Mouse (Mus musculus) heart, adult 2 months (tissue): ENCODE data around the gene Gm42906. TPM values are rescaled to one million over a fixed set of nuclear protein-coding genes. Genes with fewer than 3 reads are reported as not detected.
A peak's percentile ranks its signal among the peaks of the same experiment; 100 is the strongest.

Source experiments
- DNase-seq, 2 experiments: peaks; one replicate each; pipeline ENCODE4 v3.0.0; 2021
- H3K27ac ChIP-seq: fragments of 200-600 bp; 2 replicates; pipeline ENCODE4 v1.8.1; 2022
- H3K27me3 ChIP-seq: fragments of 200-500 bp; 2 replicates; pipeline ENCODE4 v1.6.1; 2012; ENCODE audit warnings: mild to moderate bottlenecking, low read length, inconsistent platforms, mixed read lengths; ENCODE audit not compliant: control insufficient read depth, insufficient read depth
- H3K36me3 ChIP-seq: fragments of 200-500 bp; 2 replicates; pipeline ENCODE4 v1.6.1; 2012; ENCODE audit warnings: low read length, inconsistent platforms; ENCODE audit not compliant: control insufficient read depth, insufficient read depth
- H3K4me1 ChIP-seq: fragments of 200-500 bp; 2 replicates; pipeline ENCODE4 v1.6.1; 2011; ENCODE audit warnings: low read length; ENCODE audit not compliant: control insufficient read depth, insufficient read depth
- H3K4me3 ChIP-seq: fragments of 200-600 bp; 2 replicates; pipeline ENCODE4 v1.8.1; 2022
- H3K79me2 ChIP-seq: fragments of 200-500 bp; replicated peaks from 2 replicates; pipeline ENCODE4 v1.6.1; 2012; ENCODE audit warnings: mild to moderate bottlenecking, inconsistent platforms, low read length, moderate library complexity, mixed read lengths; ENCODE audit not compliant: control insufficient read depth, insufficient read depth
- H3K9ac ChIP-seq: fragments of 200-500 bp; 2 replicates; pipeline ENCODE4 v1.6.1; 2012; ENCODE audit warnings: low read depth, mild to moderate bottlenecking, control low read depth, inconsistent platforms, low read length, mixed read lengths
- CTCF ChIP-seq: fragments of 200-600 bp; IDR thresholded peaks from 2 replicates; pipeline ENCODE4 v1.8.1; 2022; ENCODE audit warnings: antibody characterized with exemption, mild to moderate bottlenecking, moderate library complexity
- EP300 ChIP-seq: fragments of 200-500 bp; IDR thresholded peaks from 2 replicates; pipeline ENCODE4 v1.6.1; 2011; ENCODE audit warnings: low read depth, low read length, control low read depth; ENCODE audit not compliant: insufficient read depth
- POLR2A ChIP-seq: fragments of 200-500 bp; IDR thresholded peaks from 2 replicates; pipeline ENCODE4 v1.6.1; 2011; ENCODE audit warnings: mild to moderate bottlenecking, low read depth, low read length, control low read depth; ENCODE audit not compliant: insufficient read depth
- WGBS: fragments of 180-500 bp; shearing (Covaris S2); methylation state at CpG from one replicate; pipeline ENCODE4 v1.1.7; 2018; 5-methylcytosine and 5-hydroxymethylcytosine counted together
- intact Hi-C: fragments of 180-260 bp; cut with DNase I; formaldehyde crosslinking; loops from one replicate; pipeline ENCODE4 v1.15.1; 2025
- polyA plus RNA-seq: library from polyadenylated mRNA; depleted of rRNA; stranded (reverse); fragments of >200 nt; gene quantifications from 2 replicates; pipeline ENCODE4 v1.2.3, GENCODE M21; 2012
- total RNA-seq, 2 experiments: library from RNA; stranded (reverse); gene quantifications; 2 replicates each; pipeline ENCODE4 v1.2.3; 2021

Gene Gm42906
- total and polyA plus RNA-seq, 3 experiments, result 2.9 TPM; not detected in 2

DNA sequence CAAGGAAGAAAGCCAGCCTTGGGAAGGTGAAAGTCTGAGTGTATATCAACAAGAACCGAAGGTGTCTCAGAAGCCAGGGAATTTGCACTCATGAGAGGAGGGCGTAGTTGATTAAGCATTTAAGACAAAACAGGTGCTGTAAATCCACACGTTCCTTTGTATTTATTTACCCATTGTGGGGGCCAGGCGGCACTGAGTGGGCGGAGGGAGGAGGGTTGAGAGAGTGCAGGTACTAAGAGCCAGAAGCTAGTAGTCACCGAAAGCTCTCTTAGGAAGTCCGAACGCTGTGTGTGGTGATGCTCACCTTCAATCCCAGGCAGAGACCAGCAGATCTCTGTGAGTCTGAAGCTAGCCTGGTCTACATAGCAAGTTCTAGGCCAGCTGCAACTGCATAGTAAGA, 342.2 kb downstream of the Gm42906 start:
- Histone ChIP-seq H3K27ac (peak overlapping the region; percentile 64; the same call in 1 of the 2 replicates), H3K9ac (no peak overlapping the region), H3K4me3 (no peak overlapping the region), H3K4me1 (peaks cover 19% of the 10 kb centered on the region), H3K79me2 (peaks cover 3% of the 10 kb centered on the region), H3K27me3 (no peaks in the 10 kb centered on the region), H3K36me3 (peaks cover 7% of the 10 kb centered on the region)
- intact Hi-C loops, result no loop called here
- TF ChIP-seq CTCF (no peak), POLR2A (no peak), EP300 (no peak)
- WGBS, result 92% methylated on average over 8 of the region's 8 CpGs
- no peak for DNase-seq

DNA sequence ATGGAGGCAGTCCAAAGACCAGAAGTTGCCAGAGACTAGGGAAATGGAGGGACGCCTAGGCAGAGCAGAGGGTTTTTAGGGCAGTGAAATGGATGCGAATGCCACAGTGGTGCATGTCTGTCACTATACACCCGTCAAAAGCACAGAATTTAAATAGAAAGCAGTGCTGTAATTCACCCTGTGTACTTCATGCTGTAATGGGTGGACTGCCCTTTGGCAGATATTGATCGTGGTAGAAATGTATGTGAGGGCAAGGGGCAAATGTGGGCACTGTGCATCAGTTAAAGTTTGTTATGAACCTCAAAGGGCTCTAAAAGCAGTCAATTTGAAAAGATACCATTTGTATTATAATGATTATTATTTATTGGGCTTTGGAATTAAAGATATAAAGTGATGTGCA, 347.7 kb downstream of the Gm42906 start:
- TF ChIP-seq POLR2A, result no peak
- H3K79me2 ChIP-seq, result peaks cover 3% of the 10 kb centered on the region
- no peak overlapping the region for H3K4me3 ChIP-seq
- no peaks in the 10 kb centered on the region; the same call in 1 of the 2 replicates for H3K4me1 ChIP-seq
- H3K27me3 ChIP-seq, result no peaks in the 10 kb centered on the region
- no peak overlapping the region for H3K9ac ChIP-seq
- H3K36me3 ChIP-seq, result peaks cover 6% of the 10 kb centered on the region; the same call in 1 of the 2 replicates
- intact Hi-C loops, result no loop called here
- DNase-seq, result no peak
- no peak overlapping the region for H3K27ac ChIP-seq
- 81% methylated on average over 4 of the region's 4 CpGs for WGBS

DNA sequence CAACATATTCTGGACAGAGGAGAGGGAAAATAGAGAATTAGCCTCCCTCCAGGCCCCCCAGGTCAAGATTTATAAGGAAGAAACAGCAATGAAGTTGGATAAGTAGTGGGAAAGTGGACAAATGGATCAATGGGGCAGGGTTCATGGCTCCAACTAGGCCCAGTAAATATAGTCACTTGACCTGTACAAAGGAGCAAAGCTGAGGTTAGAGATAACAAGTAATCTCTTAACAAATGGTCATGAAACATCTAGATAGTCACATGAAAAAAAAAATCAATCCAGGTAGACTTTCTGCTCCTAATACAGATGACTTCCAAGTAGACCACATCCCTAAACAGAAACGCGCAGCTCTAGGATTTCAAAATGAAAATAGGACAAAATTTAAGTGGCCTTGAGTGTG, 350.0 kb downstream of the Gm42906 start:
- intact Hi-C loops, result no loop called here
- H3K27me3 ChIP-seq, result no peaks in the 10 kb centered on the region
- H3K27ac ChIP-seq, result no peak overlapping the region
- TF ChIP-seq CTCF, result no peak
- no peak for TF ChIP-seq EP300
- TF ChIP-seq POLR2A, result no peak
- H3K4me1 ChIP-seq, result peaks cover 2% of the 10 kb centered on the region
- over 99% methylated on average over 2 of the region's 2 CpGs for WGBS
- no peaks in the 10 kb centered on the region; the same call in none of the 2 replicates for H3K79me2 ChIP-seq
- DNase-seq, result no peak
- no peak overlapping the region for H3K4me3 ChIP-seq
- H3K9ac ChIP-seq, result no peak overlapping the region
- H3K36me3 ChIP-seq, result peaks cover 6% of the 10 kb centered on the region

GRCm38 (mm10) chr5:151076917-151077316, 351.0 kb downstream of the Gm42906 start:
- intact Hi-C loops, result no loop called here
- 39% methylated on average over 3 of the region's 3 CpGs for WGBS
- H3K27me3 ChIP-seq, result no peaks in the 10 kb centered on the region
- no peak for DNase-seq
- H3K4me1 ChIP-seq, result peaks cover 2% of the 10 kb centered on the region
- H3K79me2 ChIP-seq, result peaks cover 2% of the 10 kb centered on the region
- no peak for TF ChIP-seq POLR2A
- TF ChIP-seq EP300, result no peak
- no peak for TF ChIP-seq CTCF
- no peak overlapping the region for H3K4me3 ChIP-seq
- H3K36me3 ChIP-seq, result peaks cover 6% of the 10 kb centered on the region
- H3K9ac ChIP-seq, result no peak overlapping the region
- H3K27ac ChIP-seq, result no peak overlapping the region

GRCm38 (mm10) chr5:151074282-151074681, 353.7 kb downstream of the Gm42906 start:
- no peak for DNase-seq
- peak overlapping the region; percentile 56 for H3K27ac ChIP-seq

GRCm38 (mm10) chr5:151071430-151071829, 356.5 kb downstream of the Gm42906 start:
- 56% methylated on average over 6 of the region's 6 CpGs for WGBS
- Histone ChIP-seq H3K9ac (no peak overlapping the region), H3K27me3 (no peaks in the 10 kb centered on the region), H3K27ac (no peak overlapping the region), H3K4me1 (peaks cover 3% of the 10 kb centered on the region), H3K4me3 (no peak overlapping the region), H3K36me3 (peaks cover 14% of the 10 kb centered on the region), H3K79me2 (peaks cover 2% of the 10 kb centered on the region)
- intact Hi-C loops, result no loop called here
- TF ChIP-seq EP300 (no peak), POLR2A (no peak), CTCF (no peak)
- no peak for DNase-seq

More at GRCm38 (mm10) chr5:151074282-151074681, 353.7 kb downstream of the Gm42906 start:
- no peak overlapping the region for H3K9ac ChIP-seq
- no peaks in the 10 kb centered on the region for H3K27me3 ChIP-seq
- no peak for TF ChIP-seq CTCF
- TF ChIP-seq POLR2A, result no peak
- no peak for TF ChIP-seq EP300
- H3K4me1 ChIP-seq, result peaks cover 3% of the 10 kb centered on the region
- peaks cover 16% of the 10 kb centered on the region for H3K36me3 ChIP-seq
- H3K79me2 ChIP-seq, result peaks cover 2% of the 10 kb centered on the region
- WGBS, result 39% methylated on average over 4 of the region's 4 CpGs
- intact Hi-C loops, result no loop called here
- H3K4me3 ChIP-seq, result no peak overlapping the region
